Mouse (Mus musculus): Measurements from ENCODE around the gene Dlg5. TPM values are rescaled to one million over a fixed set of nuclear protein-coding genes. Genes with fewer than 3 reads are reported as not detected.

Gene Dlg5
- polyA plus RNA-seq, 1 experiment from 2014 or later: 12.8 TPM

GRCm38 (mm10) chr14:24092391-24092790, 153.3 kb downstream of the Dlg5 start:
- no peak overlapping the region for H3K27ac ChIP-seq (replicated peaks in 1 of 2; ENCODE audit: control insufficient read depth in 1 of 2, insufficient read depth in 1 of 2, low read depth in 2 of 2, low read length in 2 of 2)
- ATAC-seq (ENCODE audit: insufficient number of reproducible peaks, insufficient read depth, low FRiP score, low read depth): no peak
- H3K4me1 ChIP-seq (ENCODE audit: control insufficient read depth in 2 of 2, insufficient read depth in 2 of 2, low read length in 2 of 2): peaks cover 0 to 4% of the 10 kb centered on the region in 2 experiments; a peak in 1 of 4 replicates
- H3K27me3 ChIP-seq (ENCODE audit: control insufficient read depth, insufficient read depth, low read length): no peaks in the 10 kb centered on the region
- H3K9ac ChIP-seq (ENCODE audit: low read length): no peak overlapping the region
- no peaks in the 10 kb centered on the region for H3K9me3 ChIP-seq (ENCODE audit: control insufficient read depth, low read length)
- no peak overlapping the region for H3K4me2 ChIP-seq (ENCODE audit: low read length)
- no peaks in the 10 kb centered on the region for H3K36me3 ChIP-seq (ENCODE audit: control insufficient read depth, insufficient read depth, low read length)
- whole genome bisulfite sequencing: 86% methylated on average over 3 of the region's 3 CpGs
- H3K4me3 ChIP-seq (ENCODE audit: control insufficient read depth in 1 of 2, insufficient read depth in 1 of 2, low read depth in 1 of 2, low read length in 2 of 2): no peak overlapping the region

GRCm38 (mm10) chr14:24090790-24091189, 154.9 kb downstream of the Dlg5 start:
- no peak for ATAC-seq (ENCODE audit: insufficient number of reproducible peaks, insufficient read depth, low FRiP score, low read depth)

DNA sequence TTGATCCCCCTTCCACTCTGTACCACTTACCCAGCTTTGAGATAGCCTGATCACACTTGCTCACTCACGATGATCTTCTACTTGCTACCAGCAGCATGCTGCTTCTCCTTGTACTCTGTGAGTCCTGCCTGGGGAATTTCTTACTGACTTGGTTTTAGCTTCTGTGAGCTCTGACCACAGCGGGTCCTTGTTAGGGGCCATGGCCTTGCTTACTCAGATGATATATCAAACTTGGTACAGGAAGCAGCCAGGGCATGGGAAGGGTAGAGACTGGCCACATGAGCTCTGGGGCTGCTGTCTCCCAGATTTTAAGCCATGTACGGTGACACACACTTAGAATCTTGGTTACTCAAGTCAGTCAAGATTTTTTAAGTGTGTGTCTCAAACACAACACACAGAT, 156.5 kb downstream of the Dlg5 start:
- H3K36me3 ChIP-seq (ENCODE audit: control insufficient read depth, insufficient read depth, low read length): no peaks in the 10 kb centered on the region
- H3K9ac ChIP-seq (ENCODE audit: low read length): no peak overlapping the region
- no peaks in the 10 kb centered on the region for H3K9me3 ChIP-seq (ENCODE audit: control insufficient read depth, low read length)
- no peaks in the 10 kb centered on the region for H3K4me1 ChIP-seq (ENCODE audit: control insufficient read depth in 2 of 2, insufficient read depth in 2 of 2, low read length in 2 of 2)
- no peak overlapping the region for H3K4me2 ChIP-seq (ENCODE audit: low read length)
- H3K27me3 ChIP-seq (ENCODE audit: control insufficient read depth, insufficient read depth, low read length): no peaks in the 10 kb centered on the region
- WGBS: 79% methylated on average over 3 of the region's 3 CpGs
- ATAC-seq (ENCODE audit: insufficient number of reproducible peaks, insufficient read depth, low FRiP score, low read depth): no peak
- no peak overlapping the region for H3K4me3 ChIP-seq (ENCODE audit: control insufficient read depth in 1 of 2, insufficient read depth in 1 of 2, low read depth in 1 of 2, low read length in 2 of 2)
- no peak overlapping the region for H3K27ac ChIP-seq (replicated peaks in 1 of 2; ENCODE audit: control insufficient read depth in 1 of 2, insufficient read depth in 1 of 2, low read depth in 2 of 2, low read length in 2 of 2)

More at GRCm38 (mm10) chr14:24090790-24091189, 154.9 kb downstream of the Dlg5 start:
- Histone ChIP-seq H3K9ac (ENCODE audit: low read length) (no peak overlapping the region), H3K9me3 (ENCODE audit: control insufficient read depth, low read length) (no peaks in the 10 kb centered on the region), H3K27ac (replicated peaks in 1 of 2; ENCODE audit: control insufficient read depth in 1 of 2, insufficient read depth in 1 of 2, low read depth in 2 of 2, low read length in 2 of 2) (no peak overlapping the region), H3K36me3 (ENCODE audit: control insufficient read depth, insufficient read depth, low read length) (no peaks in the 10 kb centered on the region), H3K4me2 (ENCODE audit: low read length) (no peak overlapping the region), H3K4me1 (ENCODE audit: control insufficient read depth in 2 of 2, insufficient read depth in 2 of 2, low read length in 2 of 2) (peaks cover 0 to 4% of the 10 kb centered on the region in 2 experiments; a peak in 1 of 4 replicates), H3K27me3 (ENCODE audit: control insufficient read depth, insufficient read depth, low read length) (no peaks in the 10 kb centered on the region), H3K4me3 (ENCODE audit: control insufficient read depth in 1 of 2, insufficient read depth in 1 of 2, low read depth in 1 of 2, low read length in 2 of 2) (no peak overlapping the region)
- 16% methylated on average over 1 of the region's 1 CpGs for WGBS

DNA sequence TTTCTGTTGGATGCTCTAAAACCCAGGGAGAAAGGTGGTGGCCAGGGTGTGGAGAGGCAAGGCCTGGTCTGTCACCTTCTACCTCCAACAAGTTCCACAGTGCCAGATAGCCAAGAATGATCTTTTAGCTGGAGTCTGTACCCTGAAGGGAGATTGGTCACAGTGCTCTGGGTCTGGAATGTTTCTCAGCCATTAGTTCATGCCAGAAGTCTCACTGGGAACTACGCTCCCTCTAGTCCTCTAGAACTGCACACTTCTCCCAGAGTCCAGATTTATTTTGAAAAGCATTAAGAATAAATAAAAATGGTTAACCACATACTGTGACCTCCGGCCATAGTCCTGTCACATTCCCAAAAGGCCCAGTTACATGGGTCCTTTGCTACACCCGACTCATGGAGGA, 158.3 kb downstream of the Dlg5 start:
- H3K4me1 ChIP-seq (ENCODE audit: control insufficient read depth in 2 of 2, insufficient read depth in 2 of 2, low read length in 2 of 2): no peaks in the 10 kb centered on the region
- no peak overlapping the region for H3K27ac ChIP-seq (replicated peaks in 1 of 2; ENCODE audit: control insufficient read depth in 1 of 2, insufficient read depth in 1 of 2, low read depth in 2 of 2, low read length in 2 of 2)
- 93% methylated on average over 3 of the region's 3 CpGs for WGBS
- H3K9me3 ChIP-seq (ENCODE audit: control insufficient read depth, low read length): no peaks in the 10 kb centered on the region
- H3K9ac ChIP-seq (ENCODE audit: low read length): no peak overlapping the region
- no peak overlapping the region for H3K4me2 ChIP-seq (ENCODE audit: low read length)
- no peak for ATAC-seq (ENCODE audit: insufficient number of reproducible peaks, insufficient read depth, low FRiP score, low read depth)
- no peaks in the 10 kb centered on the region for H3K36me3 ChIP-seq (ENCODE audit: control insufficient read depth, insufficient read depth, low read length)
- no peaks in the 10 kb centered on the region for H3K27me3 ChIP-seq (ENCODE audit: control insufficient read depth, insufficient read depth, low read length)
- H3K4me3 ChIP-seq (ENCODE audit: control insufficient read depth in 1 of 2, insufficient read depth in 1 of 2, low read depth in 1 of 2, low read length in 2 of 2): no peak overlapping the region

- Histone ChIP-seq H3K36me3 (ENCODE audit: control insufficient read depth, insufficient read depth, low read length) (no peaks in the 10 kb centered on the region), H3K27ac (replicated peaks in 1 of 2; ENCODE audit: control insufficient read depth in 1 of 2, insufficient read depth in 1 of 2, low read depth in 2 of 2, low read length in 2 of 2) (no peak overlapping the region), H3K4me1 (ENCODE audit: control insufficient read depth in 2 of 2, insufficient read depth in 2 of 2, low read length in 2 of 2) (0 out of 4 replicates have a peak, but pooled peaks cover 0 to 2% of the 10 kb centered on the region in 2 experiments), H3K9me3 (ENCODE audit: control insufficient read depth, low read length) (no peaks in the 10 kb centered on the region), H3K4me2 (ENCODE audit: low read length) (no peak overlapping the region), H3K27me3 (ENCODE audit: control insufficient read depth, insufficient read depth, low read length) (no peaks in the 10 kb centered on the region), H3K4me3 (ENCODE audit: control insufficient read depth in 1 of 2, insufficient read depth in 1 of 2, low read depth in 1 of 2, low read length in 2 of 2) (no peak overlapping the region), H3K9ac (ENCODE audit: low read length) (no peak overlapping the region)
- ATAC-seq (ENCODE audit: insufficient number of reproducible peaks, insufficient read depth, low FRiP score, low read depth): no peak
- 47% methylated on average over 5 of the region's 5 CpGs for WGBS
Observed at GRCm38 (mm10) chr14:24086481-24086880, 159.2 kb downstream of the Dlg5 start.

Small RNAs within 50 kb of the gene (microRNA-seq; reads per million reads assigned to microRNA genes)
- not detected for gene Mir7210

Other genes with a start within 250 kb of the Dlg5 start
- gene Kcnma1, start 231.4 kb downstream of the Dlg5 start, polyA plus RNA-seq (2014; fragmentation: Nextera tagmentation; extraction: Ambion mirVana): 0.31 and 0.38 TPM in 2 replicates
- gene E330034G19Rik, start 47.3 kb upstream of the Dlg5 start, polyA plus RNA-seq (2014; fragmentation: Nextera tagmentation; extraction: Ambion mirVana): not detected in 2 replicates
- 11.8 and 13.3 TPM in 2 replicates for gene Polr3a, start 241.1 kb upstream of the Dlg5 start, polyA plus RNA-seq (2014; fragmentation: Nextera tagmentation; extraction: Ambion mirVana)
- gene Rps24, start 241.2 kb upstream of the Dlg5 start, polyA plus RNA-seq (2014; fragmentation: Nextera tagmentation; extraction: Ambion mirVana): 789 and 845 TPM in 2 replicates

Data from heart, embryonic 14.5 days (tissue).